Mouse (Mus musculus) hindbrain, embryonic 14.5 days (tissue): ENCODE measurements around the gene Hils1. TPM values are rescaled to one million over a fixed set of nuclear protein-coding genes. Genes with fewer than 3 reads are reported as not detected.

Experiments
- ATAC-seq: fragments of 200-750 bp; cut with Nextera tagmentation; 2 replicates; pipeline ENCODE4 v1.8.0; 2017; ENCODE audit warnings: moderate number of reproducible peaks, mild to moderate bottlenecking, moderate TSS enrichment, moderate library complexity; ENCODE audit not compliant: low FRiP score
- DNase-seq: peaks from one replicate; pipeline ENCODE4 v3.0.0-alpha.2; 2015; ENCODE audit warnings: low spot score
- H3K27ac ChIP-seq: fragments of 300-500 bp; sonication (generic); 2 replicates; pipeline ENCODE4 v1.5.1; 2014; ENCODE audit warnings: mild to moderate bottlenecking, moderate library complexity
- H3K27me3 ChIP-seq: fragments of 300-500 bp; sonication (generic); 2 replicates; pipeline ENCODE4 v1.6.1; 2014; ENCODE audit warnings: mild to moderate bottlenecking, low read length, mixed read lengths; ENCODE audit not compliant: control insufficient read depth, insufficient read depth
- H3K36me3 ChIP-seq: fragments of 300-500 bp; sonication (generic); replicated peaks from 2 replicates; pipeline ENCODE4 v1.6.1; 2014; ENCODE audit not compliant: control insufficient read depth, insufficient read depth
- H3K4me1 ChIP-seq: fragments of 300-500 bp; sonication (generic); replicated peaks from 2 replicates; pipeline ENCODE4 v1.6.1; 2014; ENCODE audit warnings: antibody characterized with exemption, low read length, mixed read lengths; ENCODE audit not compliant: control insufficient read depth, insufficient read depth
- H3K4me2 ChIP-seq: fragments of 300-500 bp; sonication (generic); replicated peaks from 2 replicates; pipeline ENCODE4 v1.6.1; 2014; ENCODE audit warnings: mild to moderate bottlenecking, moderate library complexity
- H3K4me3 ChIP-seq: fragments of 300-500 bp; sonication (generic); replicated peaks from 2 replicates; pipeline ENCODE4 v1.5.1; 2014; ENCODE audit warnings: mild to moderate bottlenecking, low read length
- H3K9ac ChIP-seq: fragments of 300-500 bp; sonication (generic); 2 replicates; pipeline ENCODE4 v1.6.1; 2014
- H3K9me3 ChIP-seq: fragments of 300-500 bp; sonication (generic); 2 replicates; pipeline ENCODE4 v1.6.1; 2016; ENCODE audit warnings: low read length; ENCODE audit not compliant: control insufficient read depth
- WGBS: fragments of 180-500 bp; shearing (Covaris S2); extraction: QIAGEN DNeasy Blood & Tissue Kit; methylation state at CpG from one replicate; pipeline ENCODE4 v1.1.7; 2014; 5-methylcytosine and 5-hydroxymethylcytosine counted together
- polyA plus RNA-seq: library from polyadenylated mRNA; unstranded; fragments of >200 nt; fragmentation: Nextera tagmentation; extraction: Ambion mirVana; gene quantifications from 2 replicates; pipeline ENCODE4 v1.2.1, GENCODE M21; 2014

The Hils1 gene
- polyA plus RNA-seq, 1 experiment from 2014 or later = not detected

DNA sequence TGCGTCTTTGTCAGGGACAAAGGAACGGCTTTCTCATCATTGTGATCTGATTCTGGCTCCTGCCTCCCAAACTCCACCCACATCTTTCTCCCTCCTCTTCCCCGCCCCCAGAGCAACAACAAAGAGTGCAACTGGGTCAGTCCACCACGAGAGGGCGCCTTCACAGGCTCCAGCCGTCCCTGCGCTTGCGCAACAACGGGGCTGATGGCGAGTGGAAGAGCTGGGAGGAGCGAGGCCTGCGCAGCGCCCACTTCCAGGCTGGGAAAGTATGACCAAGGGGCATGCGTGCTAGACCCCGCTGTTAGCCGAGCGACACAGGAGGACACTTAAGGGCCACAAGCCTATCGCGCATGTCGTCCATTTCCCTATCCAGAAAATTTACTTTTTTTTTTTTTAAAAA is 11.6 kb downstream of the Hils1 start:
- H3K9me3 ChIP-seq = no peaks in the 10 kb centered on the region
- no peaks in the 10 kb centered on the region for H3K36me3 ChIP-seq
- H3K4me2 ChIP-seq = peak overlapping the region; percentile 48
- peak overlapping the region; percentile 96 for H3K27ac ChIP-seq
- H3K9ac ChIP-seq = peak overlapping the region; percentile 62
- no peaks in the 10 kb centered on the region for H3K27me3 ChIP-seq
- WGBS = under 1% methylated on average over 20 of the region's 20 CpGs
- peaks cover 11% of the 10 kb centered on the region; the same call in 1 of the 2 replicates for H3K4me1 ChIP-seq
- peak overlapping the region; percentile 15 for H3K4me3 ChIP-seq
- ATAC-seq (peak; percentile 96), DNase-seq (peak; percentile 98)

DNA sequence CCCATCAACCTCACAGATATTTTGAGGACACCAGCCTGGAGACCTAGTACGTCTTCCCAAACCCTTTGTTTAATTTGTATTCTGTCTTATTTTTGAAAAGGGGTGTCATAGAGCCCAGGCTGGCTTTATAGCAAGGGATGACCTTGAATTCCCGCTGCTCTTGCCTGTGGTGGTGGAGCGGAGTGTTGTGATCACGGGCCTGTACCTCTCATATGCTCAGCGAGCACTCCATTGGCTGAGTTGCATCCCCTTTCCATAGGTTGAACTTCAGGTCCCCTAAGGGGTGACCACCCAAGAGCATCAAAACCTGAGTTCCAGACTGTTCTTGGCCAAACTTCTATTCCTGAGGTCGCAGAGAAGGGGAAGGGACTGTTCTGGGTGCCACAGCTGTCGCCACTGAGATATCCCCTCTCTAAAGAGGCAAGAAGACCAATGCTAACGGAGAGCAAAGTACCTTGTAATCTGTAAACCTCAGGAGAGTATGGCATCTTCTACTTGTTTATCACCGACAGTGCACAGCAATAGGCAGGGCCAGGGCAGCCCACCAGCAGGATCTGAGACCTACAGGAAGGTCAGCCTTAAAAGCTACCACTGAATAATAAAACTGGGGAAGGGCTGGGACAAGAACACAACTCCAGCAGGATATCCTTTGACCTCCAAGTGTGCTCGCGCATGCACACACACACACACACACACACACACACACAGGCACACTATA is 12.2 kb downstream of the Hils1 start:
- no peaks in the 10 kb centered on the region for H3K9me3 ChIP-seq
- peak overlapping the region; percentile 15 for H3K4me3 ChIP-seq
- peak overlapping the region; percentile 39 for H3K27ac ChIP-seq
- peak overlapping the region; percentile 48 for H3K4me2 ChIP-seq
- H3K27me3 ChIP-seq = no peaks in the 10 kb centered on the region
- H3K36me3 ChIP-seq = no peaks in the 10 kb centered on the region
- DNase-seq (peak; percentile 48), ATAC-seq (peak; percentile 36; the same call in 1 of the 2 replicates)
- peak overlapping the region; percentile 26; the same call in 1 of the 2 replicates for H3K9ac ChIP-seq
- 81% methylated on average over 11 of the region's 11 CpGs for WGBS
- H3K4me1 ChIP-seq = peaks cover 11% of the 10 kb centered on the region; the same call in 1 of the 2 replicates

DNA sequence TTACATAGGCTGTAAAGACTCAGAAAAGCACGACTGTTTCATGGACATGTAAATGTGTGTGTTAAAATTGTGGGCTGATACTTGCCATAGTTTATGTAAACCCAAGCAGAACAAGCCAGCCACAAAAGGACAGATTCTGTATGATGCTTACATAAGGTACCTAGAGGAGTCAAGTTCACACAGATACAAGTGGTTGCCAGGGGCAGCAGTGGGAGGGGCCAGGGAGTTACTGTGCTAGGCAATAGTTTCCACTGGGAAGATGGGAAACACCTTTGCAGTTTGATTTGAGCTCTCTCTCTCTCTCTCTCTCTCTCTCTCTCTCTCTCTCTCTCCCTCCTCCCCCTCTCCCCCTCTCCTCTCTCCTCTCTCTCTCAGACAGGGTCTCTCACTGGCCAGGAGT is 17.7 kb downstream of the Hils1 start:
- ATAC-seq (no peak), DNase-seq (no peak)
- H3K4me3 ChIP-seq = no peak overlapping the region
- peaks cover 13% of the 10 kb centered on the region for H3K4me1 ChIP-seq
- no peaks in the 10 kb centered on the region for H3K36me3 ChIP-seq
- H3K27ac ChIP-seq = no peak overlapping the region
- no peak overlapping the region for H3K4me2 ChIP-seq
- no peak overlapping the region for H3K9ac ChIP-seq
- H3K9me3 ChIP-seq = no peaks in the 10 kb centered on the region
- WGBS = 51% methylated on average over 1 of the region's 1 CpGs
- no peaks in the 10 kb centered on the region for H3K27me3 ChIP-seq

DNA sequence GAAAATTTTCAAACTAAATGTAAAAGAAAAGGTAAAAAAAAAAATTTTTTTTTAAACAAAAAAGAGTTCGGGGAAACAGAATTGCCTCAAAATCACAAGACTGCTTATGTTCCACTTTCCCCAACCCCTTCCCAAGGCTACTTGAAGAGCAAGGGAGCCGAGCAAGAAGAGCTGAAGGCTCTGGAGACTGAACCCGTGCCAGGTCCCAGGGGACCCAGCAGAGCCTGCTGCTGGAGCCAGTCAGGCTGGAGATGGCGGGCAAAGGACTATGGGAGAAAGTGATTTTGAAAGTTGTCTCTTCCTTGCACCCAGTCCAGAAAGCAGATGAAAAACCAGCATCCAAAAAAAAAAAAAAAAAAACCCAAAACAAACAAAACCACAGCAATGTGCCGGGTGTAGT is 18.4 kb downstream of the Hils1 start:
- no peak overlapping the region for H3K27ac ChIP-seq
- no peak overlapping the region for H3K4me2 ChIP-seq
- peaks cover 19% of the 10 kb centered on the region for H3K4me1 ChIP-seq
- WGBS = 75% methylated on average over 5 of the region's 5 CpGs
- H3K9me3 ChIP-seq = no peaks in the 10 kb centered on the region
- no peak for ATAC-seq
- DNase-seq = no peak
- no peak overlapping the region for H3K9ac ChIP-seq
- H3K36me3 ChIP-seq = no peaks in the 10 kb centered on the region
- H3K27me3 ChIP-seq = no peaks in the 10 kb centered on the region
- H3K4me3 ChIP-seq = no peak overlapping the region

DNA sequence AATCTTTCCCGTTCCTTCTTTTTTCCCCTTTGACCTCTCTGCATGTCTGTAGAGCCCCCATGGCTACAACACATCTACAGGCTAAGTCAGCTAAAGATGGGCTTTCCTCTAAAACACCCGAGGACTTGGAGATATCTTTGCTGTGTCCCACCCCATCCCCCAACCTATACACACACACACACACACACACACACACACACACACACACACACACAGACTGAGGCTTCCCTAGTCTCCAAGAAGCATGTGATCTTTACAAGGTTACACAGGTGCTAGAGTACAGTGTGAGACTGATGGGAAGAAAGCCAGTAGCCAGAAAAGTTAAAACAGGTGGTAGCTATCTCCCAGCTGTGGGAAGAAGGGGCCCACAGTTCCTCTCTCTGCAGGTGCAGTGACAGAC is 19.0 kb downstream of the Hils1 start:
- no peak for DNase-seq
- H3K4me2 ChIP-seq = no peak overlapping the region

DNA sequence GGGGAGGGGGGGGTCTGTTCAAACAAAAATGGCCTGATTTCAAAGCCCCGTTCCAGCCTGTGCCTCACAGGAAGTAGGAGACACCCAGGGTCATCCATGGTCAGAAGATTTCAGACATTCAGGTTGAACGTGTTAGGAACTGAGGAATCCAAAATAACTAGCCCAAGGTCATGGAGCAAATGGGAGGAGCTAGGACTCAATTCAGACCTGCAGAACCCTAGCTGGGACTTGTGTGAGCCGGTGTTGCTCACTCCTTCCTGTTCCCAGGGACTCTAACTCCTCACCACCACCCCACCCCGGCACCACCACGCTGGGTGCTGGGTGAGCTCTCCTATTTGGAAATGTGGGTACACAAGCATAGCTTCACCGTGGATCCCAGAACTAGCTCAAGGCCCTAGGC is 19.9 kb downstream of the Hils1 start:
- no peak for DNase-seq
- no peak overlapping the region for H3K9ac ChIP-seq
- H3K4me2 ChIP-seq = no peak overlapping the region
- no peaks in the 10 kb centered on the region for H3K9me3 ChIP-seq
- no peaks in the 10 kb centered on the region for H3K36me3 ChIP-seq
- ATAC-seq = no peak
- H3K4me1 ChIP-seq = peaks cover 19% of the 10 kb centered on the region
- 51% methylated on average over 6 of the region's 6 CpGs for WGBS
- no peaks in the 10 kb centered on the region for H3K27me3 ChIP-seq
- H3K4me3 ChIP-seq = no peak overlapping the region
- no peak overlapping the region for H3K27ac ChIP-seq

More for the DNA sequence above, 19.0 kb downstream of the Hils1 start:
- no peaks in the 10 kb centered on the region for H3K36me3 ChIP-seq
- H3K9ac ChIP-seq = no peak overlapping the region
- WGBS = 57% methylated on average over 2 of the region's 2 CpGs
- no peaks in the 10 kb centered on the region for H3K27me3 ChIP-seq
- peaks cover 19% of the 10 kb centered on the region for H3K4me1 ChIP-seq
- no peak overlapping the region for H3K4me3 ChIP-seq
- H3K27ac ChIP-seq = no peak overlapping the region
- ATAC-seq = no peak
- H3K9me3 ChIP-seq = no peaks in the 10 kb centered on the region

DNA sequence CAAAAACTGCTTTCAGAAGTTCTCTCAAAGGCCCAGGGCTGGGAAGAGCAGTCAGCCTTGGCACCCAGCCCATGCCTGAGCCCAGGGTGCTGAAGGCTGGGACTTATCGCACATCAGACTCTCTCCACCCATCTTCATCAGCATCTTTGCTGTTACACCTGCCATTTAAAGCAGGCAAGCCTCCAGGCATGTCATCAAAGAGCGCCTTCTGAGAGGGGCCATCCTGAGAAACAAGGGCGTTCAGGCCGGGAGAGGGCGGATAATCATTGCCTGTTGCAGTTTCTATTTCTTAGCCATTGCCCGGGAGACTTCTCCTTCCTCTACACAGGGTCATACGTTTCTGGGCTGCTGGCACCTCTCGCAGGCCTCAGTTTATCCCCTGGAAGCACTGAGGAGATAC is 20.5 kb downstream of the Hils1 start:
- Histone ChIP-seq H3K27me3 (no peaks in the 10 kb centered on the region), H3K9me3 (no peaks in the 10 kb centered on the region), H3K36me3 (no peaks in the 10 kb centered on the region), H3K4me1 (peaks cover 21% of the 10 kb centered on the region), H3K27ac (no peak overlapping the region), H3K4me3 (no peak overlapping the region), H3K4me2 (no peak overlapping the region), H3K9ac (no peak overlapping the region)
- 83% methylated on average over 8 of the region's 8 CpGs for WGBS
- ATAC-seq = no peak
- DNase-seq = no peak

DNA sequence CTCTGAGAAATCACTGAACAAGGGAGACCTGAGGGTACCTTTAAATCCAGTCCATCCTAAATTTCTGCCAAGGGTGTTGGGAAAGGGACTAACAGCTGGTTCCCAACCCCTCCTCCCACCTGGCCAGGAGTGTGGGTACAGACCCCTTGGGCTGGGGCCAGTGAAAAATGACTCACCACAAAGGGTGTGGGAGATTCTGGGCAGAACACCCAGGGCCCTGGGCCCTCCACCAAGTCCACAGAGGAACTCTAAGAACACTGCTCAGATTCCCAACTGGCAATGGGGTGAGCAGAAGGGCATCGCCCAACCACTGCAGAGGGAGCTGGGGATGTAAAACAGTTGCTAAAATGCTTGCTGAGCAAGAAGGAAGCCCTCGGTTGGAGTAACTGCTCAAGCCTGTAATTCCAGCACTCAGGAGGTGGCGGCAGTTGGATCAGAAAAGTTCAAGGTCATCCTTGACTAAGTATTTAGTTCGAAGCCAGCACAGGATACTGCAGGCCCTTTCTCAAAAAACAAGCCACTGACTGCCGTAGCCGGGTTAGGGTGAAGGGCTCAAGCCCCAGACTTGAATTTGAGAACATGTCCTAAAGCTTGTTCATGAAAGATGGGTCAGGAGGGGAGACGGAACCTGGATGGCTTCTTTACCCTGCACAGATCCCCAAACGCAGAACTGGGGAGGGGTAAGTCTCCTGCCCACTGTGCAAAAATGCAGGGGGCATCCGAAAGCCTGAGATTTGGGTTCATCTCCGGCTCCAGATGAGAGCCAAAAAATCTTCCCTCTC is 21.6 kb downstream of the Hils1 start:
- ATAC-seq (no peak), DNase-seq (no peak)
- H3K9ac ChIP-seq = peak overlapping the region; percentile 99
- peak overlapping the region; percentile 95 for H3K4me3 ChIP-seq
- peaks cover 32% of the 10 kb centered on the region for H3K4me1 ChIP-seq
- H3K9me3 ChIP-seq = no peaks in the 10 kb centered on the region
- peak overlapping the region; percentile 97 for H3K27ac ChIP-seq
- peak overlapping the region; percentile 100 for H3K4me2 ChIP-seq
- no peaks in the 10 kb centered on the region for H3K27me3 ChIP-seq
- H3K36me3 ChIP-seq = no peaks in the 10 kb centered on the region
- 20% methylated on average over 10 of the region's 10 CpGs for WGBS

DNA sequence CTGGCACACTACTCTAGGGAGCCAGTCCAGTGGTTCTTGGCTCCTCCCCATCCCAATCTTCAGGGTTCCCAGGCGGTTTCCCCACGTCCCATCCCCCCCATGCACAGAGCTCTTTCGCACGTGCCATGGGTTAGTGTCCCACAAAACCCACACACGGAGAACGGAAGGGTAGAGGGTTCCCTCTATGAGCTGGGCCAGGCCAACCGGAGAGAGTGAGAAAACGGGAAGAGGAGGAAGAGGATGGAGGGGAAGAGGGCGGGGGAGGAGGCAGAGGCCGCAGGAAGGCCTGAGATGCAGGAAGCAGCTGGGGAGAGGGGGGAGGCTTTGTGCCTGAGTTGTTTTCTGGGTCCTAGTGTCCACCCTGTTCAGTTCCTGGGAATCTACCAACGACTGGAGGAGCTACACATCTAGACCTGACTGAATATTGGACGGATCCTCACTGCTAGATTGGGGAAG is 22.2 kb downstream of the Hils1 start:
- peak; percentile 91 for DNase-seq
- ATAC-seq = peak; percentile 78
- no peaks in the 10 kb centered on the region for H3K9me3 ChIP-seq
- no peaks in the 10 kb centered on the region for H3K27me3 ChIP-seq
- H3K4me2 ChIP-seq = peak overlapping the region; percentile 100
- peak overlapping the region; percentile 95 for H3K4me3 ChIP-seq
- H3K4me1 ChIP-seq = peaks cover 38% of the 10 kb centered on the region
- no peaks in the 10 kb centered on the region for H3K36me3 ChIP-seq
- 0% methylated on average over 12 of the region's 12 CpGs for WGBS
- peak overlapping the region; percentile 99 for H3K9ac ChIP-seq
- peak overlapping the region; percentile 97 for H3K27ac ChIP-seq
